Mouse (Mus musculus) v-Abl transformed pro-B cells (cell line): ENCODE measurements around the gene B3glct.

Experiments used
- in situ Hi-C, 2 experiments: fragments of 400-800 bp; cut with MboI; formaldehyde crosslinking; loops; one replicate each; pipeline ENCODE4 v1.15.1; 2025; ENCODE audit not compliant: unreplicated experiment in 2 of 2

The B3glct gene

DNA sequence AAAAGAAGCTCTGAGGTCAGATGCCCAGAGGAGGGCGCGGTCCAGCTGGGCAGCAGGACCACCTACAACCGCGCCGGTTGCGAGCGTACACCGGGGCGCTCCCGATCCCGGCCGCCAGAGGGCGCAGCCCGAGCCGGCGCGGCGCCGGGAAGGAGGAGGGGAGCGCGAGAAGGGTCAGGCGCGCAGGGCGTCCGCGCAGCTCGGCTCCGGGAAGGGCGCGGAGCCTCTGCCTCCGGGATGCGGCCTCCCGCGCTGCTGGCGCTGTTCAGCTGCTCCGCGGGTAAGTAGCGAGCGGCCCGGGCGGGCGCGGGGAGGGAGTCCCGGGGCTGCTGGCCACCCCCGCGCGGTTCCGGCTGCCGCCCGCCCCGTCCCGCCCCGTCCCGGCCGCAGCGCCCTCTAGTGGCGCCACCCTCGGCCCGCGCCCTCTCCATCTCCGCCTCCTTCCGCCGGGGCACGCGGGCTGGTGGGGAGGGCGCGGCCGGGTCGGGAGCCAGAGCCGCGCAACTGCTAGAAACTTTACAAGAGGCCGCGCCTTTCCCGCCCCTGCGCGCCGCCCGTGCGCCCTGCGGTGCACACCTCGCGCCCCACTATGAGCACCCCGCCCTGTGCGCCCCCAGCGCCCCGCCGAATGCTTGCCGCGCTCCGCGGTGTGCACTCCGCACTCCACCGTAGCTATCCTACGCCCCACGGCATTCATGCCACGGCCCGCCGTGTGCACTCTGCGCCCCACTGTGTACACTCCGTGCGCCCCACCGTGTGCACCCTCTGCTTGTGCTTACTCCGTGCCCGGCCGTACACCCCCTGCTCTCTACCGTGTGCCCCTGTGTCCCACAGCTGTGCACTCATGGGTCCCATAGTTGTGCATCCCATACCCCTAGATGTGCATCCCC is at the start of gene B3glct:
Gene B3glct (plus strand): TSS at position 131 of the 890 bp plus-strand sequence.
- in situ Hi-C loops: loop anchor here in 1 of 2 experiments (10.0 to 25.0 kb wide), 2 partner anchors 176 to 484 kb away; no protein-coding TSS in a partner anchor

DNA sequence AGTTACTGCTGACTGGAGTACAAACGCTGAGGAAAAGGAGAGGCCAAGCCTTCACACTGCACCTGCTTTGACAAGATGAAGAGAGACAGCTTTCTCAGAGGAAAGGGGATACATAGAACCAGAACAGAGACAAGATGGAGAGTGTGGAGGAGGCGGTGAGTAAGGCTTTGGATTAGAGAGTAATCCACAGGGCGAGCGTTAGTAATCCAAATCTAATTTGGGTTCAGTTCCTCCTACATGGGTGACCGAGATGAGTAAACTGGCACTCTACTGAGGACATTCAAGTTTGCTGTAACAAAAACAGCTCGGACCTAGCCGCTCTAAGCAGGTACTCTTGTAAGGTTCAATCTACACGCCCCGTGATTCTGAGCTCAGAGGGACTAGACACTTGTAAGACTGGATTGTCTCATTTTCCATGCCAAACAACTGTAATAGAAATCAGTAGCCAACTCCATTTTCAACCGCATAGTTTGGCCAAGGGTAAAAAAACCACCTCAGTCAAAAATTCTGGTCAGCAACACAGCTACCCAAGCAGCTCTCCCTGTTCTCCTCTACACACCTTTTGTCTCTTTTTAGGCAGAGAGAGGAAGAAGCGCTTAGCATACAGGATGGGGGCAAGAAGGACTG is 43.5 kb upstream of the B3glct start:
- in situ Hi-C loops: loop anchor here (10.0 to 25.0 kb wide), 3 partner anchors 847 to 1772 kb away; partner anchors contain the start of genes Pomp (in 1 of the 2) and Slc46a3 (in 1 of the 2)

DNA sequence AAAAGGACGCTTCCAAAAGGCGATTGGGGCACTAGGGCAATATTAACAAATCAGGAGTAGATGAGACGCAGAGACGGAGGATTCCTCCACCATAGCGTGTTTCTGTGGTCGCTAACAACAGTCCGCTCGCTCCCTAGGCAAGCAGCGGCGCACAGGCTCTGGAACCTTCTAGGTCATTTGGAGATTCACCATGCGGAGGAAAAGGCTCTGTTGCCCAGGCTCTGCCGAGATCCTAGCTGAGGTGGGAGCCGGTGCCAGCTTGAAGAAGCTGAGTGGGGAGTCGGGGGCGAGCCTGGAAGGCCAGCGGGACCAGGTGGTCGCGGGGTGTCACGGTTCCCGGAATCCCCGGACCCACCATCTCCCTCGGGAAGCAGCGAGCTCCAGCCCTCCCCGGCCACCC is 42.5 kb upstream of the B3glct start:
- in situ Hi-C loops: loop anchor here (10.0 to 25.0 kb wide), 3 partner anchors 848 to 1773 kb away; partner anchors contain the start of genes Pomp (in 1 of the 2) and Slc46a3 (in 1 of the 2)

DNA sequence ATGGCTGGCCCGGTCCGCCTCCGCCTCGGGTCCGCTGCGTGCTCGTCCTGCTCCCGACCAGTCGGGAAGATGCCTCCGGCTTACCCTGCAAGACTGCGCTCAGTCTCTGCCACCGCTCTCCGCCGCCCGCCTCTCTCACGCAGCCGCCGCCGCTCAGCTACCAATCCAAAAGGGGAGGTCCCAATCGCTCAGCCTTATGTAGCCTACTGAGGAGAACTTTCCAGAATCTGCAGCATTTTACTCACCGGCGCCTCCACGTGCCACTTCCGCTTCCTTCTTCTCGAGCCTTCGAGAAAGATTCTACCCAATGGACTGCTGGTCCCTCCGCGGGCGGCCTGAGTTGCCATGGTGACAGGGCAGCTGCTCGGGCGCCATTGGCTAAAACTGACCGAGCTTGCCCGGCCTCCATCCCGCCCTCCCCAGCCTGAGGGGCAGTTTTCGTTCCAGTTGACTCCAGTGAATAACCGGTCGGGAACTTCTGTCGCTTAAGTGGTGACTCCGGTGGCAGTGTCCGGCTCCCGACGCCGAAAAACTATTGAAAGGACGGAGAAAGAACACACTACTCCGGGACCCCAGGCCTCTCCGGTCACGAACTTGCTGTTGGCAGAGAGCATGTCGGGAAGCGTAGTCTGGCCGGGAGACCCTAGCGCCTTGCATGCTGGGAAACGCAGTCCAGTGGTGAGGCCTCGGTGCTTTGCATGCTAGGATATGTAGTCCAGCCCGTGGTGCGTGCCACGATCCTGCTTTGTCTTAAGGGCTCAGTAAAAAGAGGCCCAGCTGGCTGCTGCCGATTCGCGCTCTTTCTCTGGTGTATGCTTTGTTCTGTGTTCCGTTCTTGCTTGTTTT is 41.7 kb upstream of the B3glct start, which contains the start of gene Hsph1:
Gene Hsph1 (minus strand): TSS at position 302 of the 846 bp plus-strand sequence.
- in situ Hi-C loops: loop anchor here (10.0 to 25.0 kb wide), 3 partner anchors 849 to 1774 kb away; partner anchors contain the start of genes Pomp (in 1 of the 2) and Slc46a3 (in 1 of the 2)

DNA sequence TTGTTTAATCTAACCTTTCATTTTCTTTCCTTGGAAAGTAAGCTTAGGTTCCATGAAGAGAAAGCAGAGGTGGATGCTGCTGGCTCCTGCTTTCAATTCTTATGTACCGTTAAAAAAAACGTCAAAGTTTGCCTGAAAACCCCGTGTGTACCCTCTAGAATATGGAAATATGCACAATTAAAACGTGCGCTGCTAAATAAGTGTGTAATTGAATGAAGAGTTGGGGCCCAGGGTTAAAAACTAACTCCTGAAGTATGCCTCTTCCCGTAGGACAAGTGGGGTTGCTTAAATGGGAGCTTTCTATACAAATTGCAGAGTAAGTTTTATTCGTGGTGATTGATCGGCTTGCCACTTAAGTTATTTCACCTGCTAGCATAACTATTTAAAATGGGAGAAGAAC is 40.7 kb upstream of the B3glct start:
- in situ Hi-C loops: loop anchor here (10.0 to 25.0 kb wide), 3 partner anchors 850 to 1775 kb away; partner anchors contain the start of genes Pomp (in 1 of the 2) and Slc46a3 (in 1 of the 2)

DNA sequence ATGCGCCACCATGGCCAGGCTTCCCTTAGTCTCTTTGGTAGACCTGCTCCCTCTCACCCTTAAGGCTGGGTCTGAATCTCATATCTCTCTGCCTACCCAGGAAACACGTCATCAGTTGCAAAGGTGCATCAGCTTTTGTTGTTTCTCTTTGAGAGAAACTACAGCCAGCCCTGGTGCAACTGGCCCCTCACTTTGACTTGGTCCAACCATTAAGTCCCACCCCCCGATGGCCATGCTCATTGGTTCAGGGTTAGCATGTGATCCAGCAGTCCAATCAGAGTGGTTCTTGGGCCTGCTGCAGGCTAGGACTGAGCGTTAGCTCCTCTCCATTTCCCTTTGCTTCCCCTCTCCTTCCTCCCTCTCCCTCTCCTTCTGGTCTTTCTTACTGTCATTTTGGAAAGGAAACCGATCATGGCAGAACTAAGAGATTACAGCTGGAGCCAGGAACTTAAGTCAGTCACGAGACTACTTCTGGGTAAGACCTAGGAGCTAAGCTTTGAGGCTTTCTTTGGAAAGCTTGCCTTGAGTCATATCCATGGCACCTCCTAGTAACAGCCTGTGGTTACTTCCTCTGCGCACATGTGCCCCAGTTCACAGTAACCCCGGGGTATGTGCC is 36.6 kb upstream of the B3glct start:
- in situ Hi-C loops: loop anchor here (25.0 kb wide), 2 partner anchors 854 to 1779 kb away; partner anchors contain the start of gene Pomp (in 1 of the 2)

DNA sequence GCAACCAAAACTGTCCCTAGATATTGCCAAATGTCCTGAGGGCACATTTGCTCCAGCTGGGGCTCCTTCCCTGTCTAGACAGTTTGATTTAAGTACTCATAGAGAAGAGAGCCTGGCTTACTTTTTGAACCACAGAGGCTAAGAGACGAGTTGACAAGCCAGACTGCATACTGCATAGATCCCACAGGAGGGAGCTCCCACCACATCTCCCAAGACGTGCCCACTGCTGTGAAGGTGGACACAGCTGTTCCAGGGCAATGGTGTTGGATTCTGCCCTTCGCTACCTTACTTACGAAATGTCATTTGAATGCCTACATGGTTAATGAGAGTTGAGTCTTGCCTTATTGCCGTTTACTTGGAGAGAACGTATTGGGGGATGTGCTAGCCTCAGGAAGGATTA is 35.7 kb upstream of the B3glct start:
- in situ Hi-C loops: loop anchor here (25.0 kb wide), 2 partner anchors 855 to 1780 kb away; partner anchors contain the start of gene Pomp (in 1 of the 2)

DNA sequence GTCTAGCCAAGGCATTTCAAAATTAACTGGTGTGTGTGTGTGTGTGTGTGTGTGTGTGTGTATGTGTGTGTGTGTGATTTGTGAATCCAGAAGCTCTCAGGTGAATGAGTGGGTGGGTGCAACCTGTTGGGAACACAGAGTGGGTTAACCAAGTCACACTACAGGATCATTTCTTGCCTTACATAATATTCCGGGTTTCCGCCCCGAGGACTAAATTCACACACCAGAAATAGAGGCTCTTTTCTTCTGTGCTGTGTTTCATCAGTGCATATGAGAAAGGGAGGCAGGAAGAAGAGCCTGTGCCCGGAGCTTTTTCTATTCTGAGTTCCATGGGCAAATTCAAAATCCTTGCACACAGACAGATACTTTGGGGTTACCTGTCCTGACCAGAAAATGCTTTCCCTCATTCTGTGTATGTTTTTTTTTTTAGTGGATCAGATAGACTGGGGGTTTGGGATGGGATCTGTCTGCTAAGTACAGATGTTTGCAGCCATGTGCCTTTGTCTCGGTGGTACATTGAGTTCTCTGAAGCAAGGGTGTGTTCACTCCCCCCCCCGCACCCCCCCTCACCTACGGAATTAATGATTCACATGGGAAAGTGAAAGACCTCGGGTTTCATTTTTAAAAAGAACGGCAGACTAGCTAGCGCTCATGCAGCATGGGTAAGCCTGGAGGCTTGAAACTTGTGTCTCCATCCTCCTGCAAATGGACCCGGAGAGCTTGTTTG is 35.1 kb upstream of the B3glct start:
- in situ Hi-C loops: loop anchor here (25.0 kb wide), 2 partner anchors 856 to 1781 kb away; partner anchors contain the start of gene Pomp (in 1 of the 2)

DNA sequence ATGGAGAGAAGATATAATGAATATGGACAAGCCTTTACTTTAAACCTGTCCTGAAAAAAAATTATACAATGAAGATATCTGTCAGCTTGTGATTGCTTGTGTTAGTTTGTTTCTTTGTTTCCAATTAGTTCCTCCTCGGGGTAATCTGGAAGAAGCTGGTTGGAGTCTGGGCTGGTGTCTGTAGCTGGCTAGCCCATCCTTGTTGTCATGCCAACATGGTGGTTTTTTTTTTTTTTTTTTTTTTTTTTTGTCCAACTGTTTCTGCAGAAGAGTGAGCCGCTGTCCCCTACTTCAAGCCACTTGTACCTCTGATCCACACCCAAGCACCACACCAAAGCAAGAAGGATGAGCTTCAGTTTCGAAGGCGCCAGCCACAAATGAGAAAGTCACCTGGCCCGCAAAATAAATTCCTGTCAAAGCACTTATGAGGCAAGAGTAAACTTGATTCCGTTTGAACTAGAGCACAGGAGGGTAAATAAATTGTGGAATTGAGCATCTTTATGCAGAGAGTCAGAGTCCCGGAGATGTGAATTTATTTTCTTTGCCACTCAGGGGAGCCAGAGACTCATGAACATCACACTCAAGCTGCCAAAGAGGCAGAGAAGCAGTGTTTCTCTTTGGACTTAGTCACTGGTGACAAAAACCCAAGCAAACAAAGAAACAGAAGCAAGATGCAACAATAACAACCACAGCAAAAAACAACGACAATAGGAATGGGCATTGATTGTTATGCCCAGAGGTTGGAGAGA is 30.5 kb upstream of the B3glct start:
- in situ Hi-C loops: loop anchor here (25.0 kb wide), 2 partner anchors 860 to 1785 kb away; partner anchors contain the start of gene Pomp (in 1 of the 2)

DNA sequence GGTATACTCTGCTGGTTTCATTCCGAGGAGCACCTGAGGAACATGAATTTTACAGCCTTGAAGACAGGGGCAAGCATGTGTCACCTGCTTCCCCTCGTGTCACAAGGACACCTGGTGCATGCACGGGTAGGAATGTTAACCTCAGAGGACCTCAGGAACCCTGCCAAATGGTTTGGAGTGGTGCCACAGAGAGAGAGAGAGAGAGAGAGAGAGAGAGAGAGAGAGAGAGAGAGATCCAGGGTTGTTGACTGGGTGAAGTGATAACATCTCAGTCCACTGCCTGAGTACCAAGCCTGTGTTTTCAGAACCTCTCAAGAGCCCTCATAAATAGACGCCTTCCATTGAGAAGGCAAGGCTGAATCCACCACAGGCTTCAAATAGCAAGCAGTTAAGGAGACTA is 29.8 kb upstream of the B3glct start:
- in situ Hi-C loops: loop anchor here (25.0 kb wide), 2 partner anchors 861 to 1786 kb away; partner anchors contain the start of gene Pomp (in 1 of the 2)

DNA sequence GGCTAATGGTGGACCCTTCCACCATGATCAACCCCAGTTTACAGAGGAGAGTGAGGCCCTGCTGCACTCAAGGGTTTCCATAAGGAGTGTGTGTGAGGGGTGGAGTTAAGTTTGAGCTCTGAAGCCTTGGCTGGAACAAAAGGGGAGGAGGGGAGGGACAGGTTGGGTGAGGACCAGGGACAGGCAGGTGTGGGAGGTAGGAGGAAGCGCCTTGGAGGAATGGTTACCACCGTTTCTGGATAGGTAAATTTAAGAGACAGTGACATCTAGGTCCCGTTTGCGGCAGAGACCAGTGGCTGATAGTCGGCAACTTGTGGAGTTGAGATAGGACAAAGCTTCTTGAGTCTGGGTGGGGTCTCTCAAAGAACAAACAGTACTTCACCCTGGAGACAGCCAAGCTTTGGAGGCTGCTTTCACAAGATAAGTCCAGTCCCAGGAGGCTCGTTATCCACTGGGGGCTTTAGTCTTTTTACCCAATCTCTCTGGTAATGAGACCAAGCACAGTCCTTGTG is 29.1 kb upstream of the B3glct start:
- in situ Hi-C loops: loop anchor here (25.0 kb wide), 2 partner anchors 862 to 1787 kb away; partner anchors contain the start of gene Pomp (in 1 of the 2)

DNA sequence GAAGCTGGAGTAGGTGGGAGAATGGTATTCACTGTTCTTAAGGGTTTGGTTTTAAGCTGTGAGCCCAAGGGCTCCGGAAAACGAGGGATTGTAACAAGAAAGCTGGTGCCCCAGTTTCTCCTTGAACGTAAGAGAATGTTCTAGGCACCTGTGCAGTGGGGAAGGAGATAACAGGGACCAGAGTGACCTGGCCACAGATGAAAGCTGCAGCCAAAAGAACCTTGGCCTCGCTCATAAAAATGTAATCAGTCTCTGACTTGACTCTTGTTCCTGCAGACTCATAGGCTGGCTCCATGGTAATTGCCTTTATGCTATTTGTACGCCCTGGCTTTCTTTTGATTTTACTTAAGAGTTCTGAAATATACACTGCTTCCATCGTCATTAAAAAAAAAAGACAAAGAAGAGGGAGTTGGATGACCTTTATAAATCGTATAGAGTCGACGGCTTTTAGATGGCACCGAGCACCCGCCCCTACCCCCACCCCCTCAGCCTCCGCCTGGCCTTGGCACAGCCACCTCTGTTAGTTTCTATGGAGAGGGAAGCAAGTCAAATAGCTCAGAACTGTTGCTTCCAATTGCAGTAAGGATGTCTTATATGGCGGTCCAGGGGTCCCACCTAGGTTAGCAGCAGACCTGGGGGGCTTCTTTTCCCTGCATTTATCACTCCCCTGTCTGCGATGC is 28.4 kb upstream of the B3glct start:
- in situ Hi-C loops: loop anchor here (25.0 kb wide), 2 partner anchors 862 to 1787 kb away; partner anchors contain the start of gene Pomp (in 1 of the 2)

DNA sequence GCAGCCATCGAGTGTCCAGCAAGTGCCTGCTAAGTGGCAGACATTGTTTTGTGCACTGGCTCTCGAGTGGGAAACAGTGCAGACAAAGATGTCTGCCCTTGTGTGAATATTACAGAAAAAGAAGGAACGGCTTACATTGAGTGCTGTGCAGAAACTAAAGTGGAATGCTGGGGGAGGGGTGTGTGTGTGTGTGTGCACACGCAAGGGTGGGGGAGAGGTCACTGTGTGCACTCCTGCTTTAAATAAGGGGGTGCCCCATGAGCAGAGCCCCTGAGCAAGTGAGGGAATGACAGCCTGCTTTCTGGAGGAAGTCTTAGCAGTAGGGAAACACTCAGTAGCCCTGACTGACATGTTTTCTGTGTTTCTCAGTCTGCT is 27.9 kb upstream of the B3glct start:
- in situ Hi-C loops: no loop called here

DNA sequence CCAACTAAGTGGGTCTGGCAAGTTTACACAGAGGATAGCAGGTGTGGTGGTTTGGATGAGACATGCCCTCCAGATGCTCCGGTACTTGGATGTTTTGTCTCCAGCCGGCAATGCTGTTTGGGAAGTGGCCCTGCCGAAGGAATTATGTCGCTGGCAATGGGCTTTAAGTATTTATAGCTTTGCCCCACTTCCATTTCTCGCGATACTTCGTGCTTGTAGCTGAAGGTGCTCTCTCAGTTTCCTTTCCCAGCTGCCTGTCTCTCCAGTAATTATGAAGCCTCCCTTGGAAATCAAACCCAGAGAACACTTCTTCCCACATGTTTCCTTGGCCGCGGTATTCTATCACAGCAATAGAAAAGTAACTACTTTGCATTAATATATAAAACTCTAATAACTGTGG is 22.4 kb upstream of the B3glct start:
- in situ Hi-C loops: no loop called here

DNA sequence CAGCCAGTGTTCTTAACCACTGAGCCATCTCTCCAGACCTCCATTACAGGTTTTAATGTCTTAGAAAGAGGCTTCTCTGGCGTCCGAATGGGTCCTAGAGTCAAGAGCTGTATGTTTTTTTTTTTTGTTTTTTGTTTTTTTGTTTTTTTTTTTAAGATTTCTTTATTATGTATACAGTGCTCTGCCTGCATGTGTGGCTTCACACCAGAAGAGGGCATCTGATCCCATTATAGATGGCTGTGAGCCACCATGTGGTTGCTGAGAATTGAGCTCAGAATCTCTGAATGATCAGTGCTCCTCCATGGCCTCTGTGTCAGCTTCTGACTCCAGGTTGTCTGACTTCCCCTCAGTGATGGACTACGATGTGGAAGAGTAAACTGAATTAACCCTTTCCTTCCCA is 20.0 kb upstream of the B3glct start:
- in situ Hi-C loops: no loop called here

DNA sequence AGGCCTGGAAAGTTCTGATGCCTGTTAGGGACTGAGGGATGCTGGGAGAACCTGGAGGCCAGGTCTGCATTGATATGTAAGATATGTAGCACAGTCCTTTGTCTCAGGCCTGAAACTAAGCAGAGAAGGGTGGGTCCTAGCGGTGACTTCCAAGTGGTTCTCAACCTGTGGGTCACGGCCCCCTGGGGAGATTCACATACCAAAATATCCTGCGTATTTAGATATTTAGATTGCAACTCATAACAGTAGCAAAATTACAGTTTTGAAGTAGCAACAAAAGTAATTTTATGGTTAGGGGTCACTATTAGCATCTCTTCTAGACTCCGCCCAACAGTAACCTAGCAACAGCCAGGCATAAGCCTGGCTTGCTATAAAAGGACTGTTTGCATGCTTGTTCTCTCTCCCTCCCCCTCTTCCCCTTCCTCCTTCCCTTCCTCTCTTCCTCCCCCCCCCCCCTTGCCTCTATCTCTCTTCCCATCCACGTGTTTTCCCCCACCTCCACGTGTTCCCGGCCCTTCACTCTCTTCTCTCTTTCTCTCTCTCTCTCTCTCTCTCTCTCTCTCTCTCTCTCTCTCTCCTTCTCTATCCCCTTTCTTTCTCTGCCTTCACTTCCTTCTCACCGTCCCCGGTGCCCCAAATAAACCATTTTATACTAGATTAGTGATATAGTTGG is 19.2 kb upstream of the B3glct start:
- in situ Hi-C loops: no loop called here

DNA sequence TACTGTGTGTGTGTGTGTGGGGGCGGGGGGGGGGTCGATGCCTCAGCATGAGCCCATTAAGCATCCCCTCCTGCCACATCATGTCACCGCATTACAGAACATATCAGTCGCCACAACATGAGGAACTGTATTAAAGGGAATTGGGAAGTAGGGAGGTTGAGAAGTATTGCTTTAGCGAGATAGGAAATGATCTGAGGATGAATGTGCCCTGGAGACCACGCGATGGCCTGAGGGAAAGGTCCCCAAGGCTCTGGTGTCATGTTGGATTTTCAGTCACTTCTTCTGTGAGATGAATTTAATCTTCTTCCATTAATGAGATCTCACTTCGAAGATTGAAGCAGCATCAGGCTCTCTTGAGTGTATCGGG is 18.6 kb upstream of the B3glct start:
- in situ Hi-C loops: no loop called here
